Mouse (Mus musculus): ENCODE measurements around the gene Pik3r1.

The Pik3r1 gene

DNA sequence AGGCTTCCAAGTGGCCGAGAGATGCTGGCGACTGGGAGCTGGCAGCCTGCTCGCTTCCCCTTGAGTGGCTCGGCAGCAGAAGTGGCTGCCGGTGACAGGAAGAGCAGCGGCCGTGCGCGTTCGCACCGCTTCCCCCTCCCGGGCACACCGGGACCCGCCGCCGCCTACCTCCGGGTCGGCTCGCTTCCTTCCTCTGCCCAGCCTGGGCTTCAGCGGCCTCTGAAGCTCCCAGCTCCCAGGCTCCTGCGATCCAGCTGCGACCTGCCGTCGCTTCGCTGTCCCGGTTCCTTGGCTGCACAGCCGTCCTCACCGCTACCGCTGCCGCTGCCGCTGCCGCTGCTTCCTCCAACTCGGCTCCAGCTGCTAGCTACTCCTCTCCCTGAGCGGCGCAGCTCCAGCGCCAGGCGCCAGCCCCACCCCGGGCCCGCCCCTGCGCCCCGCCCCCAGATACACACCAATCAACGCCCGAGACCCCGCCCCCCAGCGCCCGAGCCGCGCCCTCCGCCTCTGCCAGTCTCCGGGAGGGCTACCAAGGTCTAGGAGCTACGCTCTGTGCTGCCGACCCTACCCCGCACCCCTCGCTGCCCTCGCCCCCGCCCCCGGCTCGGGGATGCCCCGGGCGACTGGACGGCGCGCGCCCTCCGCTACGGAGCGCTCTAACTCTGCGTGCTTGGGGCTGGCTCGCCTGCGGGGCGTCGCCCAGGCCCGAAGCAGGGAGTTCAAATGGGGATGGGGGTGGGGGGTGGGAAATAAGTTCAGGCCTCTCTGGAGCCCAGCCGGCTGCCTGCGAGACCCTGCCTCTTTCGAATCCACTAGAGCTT lies at the start of gene Pik3r1:
TSS of gene Pik3r1 (minus strand) at position 409 of the 821 bp plus-strand sequence.
- DNase-seq (ENCODE audit: low read depth) = peak; percentile 85

DNA sequence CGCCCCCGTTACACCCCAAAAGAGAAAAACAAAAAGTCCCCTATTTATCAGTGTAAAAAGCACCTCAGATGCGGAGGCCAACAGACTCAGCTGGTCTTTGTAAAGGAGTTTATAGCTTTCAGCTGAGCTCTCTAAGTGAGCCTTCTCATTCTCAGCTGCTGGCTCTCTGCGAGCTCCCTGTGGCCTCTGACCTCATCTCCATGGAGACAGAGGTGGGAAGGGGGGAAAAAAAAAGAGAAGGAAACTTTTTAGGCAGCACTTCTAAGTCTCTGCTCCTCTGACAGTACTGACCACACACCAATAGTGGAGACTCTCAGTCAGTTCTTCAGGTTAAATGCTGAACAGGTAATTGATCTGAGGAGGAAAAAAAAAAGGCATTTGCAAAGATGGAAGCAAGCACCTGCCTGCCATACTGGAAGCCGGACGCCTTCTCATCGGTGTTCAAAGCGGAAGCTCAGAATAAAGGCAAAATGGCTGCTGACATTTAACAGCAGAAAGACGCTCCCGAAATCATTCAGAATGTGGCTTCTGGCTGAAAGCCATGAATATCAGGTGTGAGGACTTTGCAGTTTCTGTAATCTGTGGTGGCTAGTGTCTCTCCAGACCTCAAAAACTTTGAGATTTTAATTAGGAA lies 45.4 kb upstream of the Pik3r1 start:
- no peak for DNase-seq (ENCODE audit: low read depth)

DNA sequence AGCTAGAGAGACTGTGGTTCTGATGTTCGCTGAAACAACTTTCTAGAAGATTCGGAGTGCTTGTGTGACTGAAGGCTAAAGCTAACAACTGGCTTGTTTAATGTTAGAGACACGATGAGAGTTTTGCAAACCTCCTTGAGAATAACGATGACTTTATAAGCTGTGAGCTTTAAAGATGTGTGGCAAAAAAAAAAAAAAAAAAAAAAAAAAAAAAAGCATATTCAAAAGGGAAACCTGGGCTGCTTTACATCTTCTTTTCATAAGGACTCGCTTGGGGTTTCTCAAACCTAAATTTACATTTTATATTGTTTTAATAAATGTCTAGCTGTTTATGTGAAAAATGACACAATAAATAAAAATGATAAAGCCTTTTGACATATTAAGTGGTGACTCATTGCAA lies 44.3 kb upstream of the Pik3r1 start:
- DNase-seq (ENCODE audit: low read depth) = no peak

DNA sequence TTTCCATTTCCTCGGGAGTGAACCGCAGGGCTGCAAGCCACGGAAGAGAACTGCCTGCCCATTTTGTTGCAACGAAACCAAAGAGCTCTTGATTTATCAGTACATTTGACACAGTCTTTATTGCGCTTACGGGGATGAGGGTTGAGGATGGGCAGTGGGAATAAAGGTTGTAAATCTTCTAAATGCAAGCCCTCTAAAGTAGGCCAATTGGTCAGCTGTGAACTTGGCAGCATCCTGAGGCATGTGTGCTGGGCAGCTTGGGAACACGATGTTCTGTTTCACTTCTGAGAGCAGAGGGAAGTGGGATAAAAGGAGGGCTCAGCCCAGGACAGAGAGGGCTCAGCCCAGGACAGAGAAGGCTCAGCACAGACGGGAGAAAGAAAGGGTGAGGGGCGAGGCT lies 43.9 kb upstream of the Pik3r1 start:
- no peak for DNase-seq (ENCODE audit: low read depth)

DNA sequence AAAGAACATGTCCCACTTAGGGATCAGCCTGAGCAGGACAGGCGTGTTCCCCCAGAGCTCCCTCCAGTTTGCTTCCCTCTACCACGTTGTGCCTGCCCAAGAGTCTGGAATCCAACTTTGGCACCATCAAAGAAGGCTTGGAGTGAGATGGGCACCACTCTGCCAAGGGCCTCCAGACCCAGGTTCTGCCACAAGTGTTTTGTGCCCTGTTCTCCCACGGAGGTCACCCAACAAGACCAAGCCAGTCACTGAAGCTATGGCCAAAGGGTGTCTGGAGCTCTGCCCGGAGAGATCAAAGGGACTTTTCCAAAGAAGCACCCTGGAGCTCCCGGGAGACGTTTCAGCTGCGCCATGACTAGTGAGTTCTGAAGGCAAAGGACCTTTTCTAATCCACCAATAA lies 42.6 kb upstream of the Pik3r1 start:
- DNase-seq (ENCODE audit: low read depth) = no peak

DNA sequence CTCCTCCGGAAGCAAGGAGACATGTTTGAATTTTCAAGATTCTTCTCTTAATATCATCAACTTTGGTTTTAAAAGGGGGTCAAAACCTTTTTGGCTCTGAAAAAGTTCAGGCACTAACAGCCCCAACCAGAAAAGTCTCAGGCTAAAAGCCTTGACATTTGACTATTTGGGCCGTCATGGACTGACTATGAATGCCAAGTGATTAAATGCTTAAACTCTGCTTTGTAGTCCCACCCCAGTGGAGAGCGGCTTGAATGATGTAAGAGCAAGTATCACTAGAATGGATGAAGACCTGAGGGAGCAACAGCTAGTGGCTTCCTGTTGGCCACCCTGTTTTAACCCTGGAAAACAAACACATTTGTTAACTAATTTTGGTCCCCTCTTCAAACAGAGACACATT lies 41.8 kb upstream of the Pik3r1 start:
- no peak for DNase-seq (ENCODE audit: low read depth)

DNA sequence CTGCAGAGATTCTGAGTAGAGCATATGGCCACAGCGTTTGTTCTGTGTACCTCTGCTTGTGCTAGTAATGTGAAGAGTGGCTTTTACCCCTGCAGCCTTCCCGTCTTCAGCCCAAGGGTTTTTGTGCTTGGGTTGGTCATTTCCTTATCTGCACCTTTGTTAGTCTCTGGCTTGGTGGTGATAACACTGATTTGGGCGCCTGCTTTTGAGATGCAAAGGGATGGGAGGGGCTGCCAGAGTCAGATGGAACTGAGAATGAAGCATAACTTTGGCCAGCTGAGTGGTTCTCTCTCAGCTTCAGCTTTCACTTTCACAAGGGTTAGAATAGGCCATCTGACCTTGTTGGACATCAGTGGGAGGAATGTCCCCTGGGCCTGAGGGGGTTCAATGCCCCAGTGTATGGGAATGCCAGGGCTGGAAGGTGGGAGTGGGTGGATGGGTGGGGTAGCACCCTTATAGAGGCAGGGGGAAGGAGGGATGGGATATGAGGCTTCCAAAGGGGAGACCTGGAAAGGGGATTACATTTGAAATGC lies 37.6 kb upstream of the Pik3r1 start:
- DNase-seq (ENCODE audit: low read depth) = no peak

DNA sequence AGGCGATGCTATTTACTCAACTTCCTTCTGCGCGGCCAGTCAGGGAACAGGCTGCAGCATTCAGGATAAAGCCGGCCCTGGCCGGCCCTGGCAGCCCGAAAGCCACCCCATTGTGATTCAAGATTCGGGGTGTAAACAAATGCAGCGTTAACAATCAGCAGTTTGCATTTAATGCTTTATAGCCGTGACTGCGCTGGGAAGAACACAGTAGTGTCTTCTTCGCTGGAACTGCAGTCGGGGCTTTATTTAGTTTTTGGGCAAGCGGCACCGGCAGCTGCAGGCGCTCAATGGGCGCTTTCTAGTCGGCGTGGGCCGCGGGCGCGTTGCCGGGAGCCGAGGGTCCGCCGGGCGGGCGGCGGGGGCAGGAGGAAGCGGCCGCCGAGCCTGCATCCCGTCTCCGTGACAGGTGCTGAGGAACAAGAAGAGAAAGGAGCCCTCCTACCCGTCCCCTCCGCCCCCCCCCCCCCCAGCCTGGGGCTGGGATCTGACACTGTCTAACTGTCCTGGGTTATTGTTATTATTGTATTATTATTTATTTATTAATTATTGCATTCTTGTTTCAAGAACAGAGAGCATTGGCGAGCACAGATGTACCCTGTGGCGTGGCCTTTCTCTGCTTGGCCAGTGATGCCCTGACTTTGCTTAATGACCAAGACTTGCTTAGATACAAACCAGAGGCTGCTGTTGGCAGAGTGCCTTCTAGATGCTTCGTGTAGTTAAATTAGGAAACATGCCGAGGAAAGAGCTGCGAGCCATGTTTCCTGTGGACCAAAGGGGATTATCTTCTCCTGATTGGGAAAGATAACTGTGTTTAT lies 33.6 kb upstream of the Pik3r1 start:
- no peak for DNase-seq (ENCODE audit: low read depth)

DNA sequence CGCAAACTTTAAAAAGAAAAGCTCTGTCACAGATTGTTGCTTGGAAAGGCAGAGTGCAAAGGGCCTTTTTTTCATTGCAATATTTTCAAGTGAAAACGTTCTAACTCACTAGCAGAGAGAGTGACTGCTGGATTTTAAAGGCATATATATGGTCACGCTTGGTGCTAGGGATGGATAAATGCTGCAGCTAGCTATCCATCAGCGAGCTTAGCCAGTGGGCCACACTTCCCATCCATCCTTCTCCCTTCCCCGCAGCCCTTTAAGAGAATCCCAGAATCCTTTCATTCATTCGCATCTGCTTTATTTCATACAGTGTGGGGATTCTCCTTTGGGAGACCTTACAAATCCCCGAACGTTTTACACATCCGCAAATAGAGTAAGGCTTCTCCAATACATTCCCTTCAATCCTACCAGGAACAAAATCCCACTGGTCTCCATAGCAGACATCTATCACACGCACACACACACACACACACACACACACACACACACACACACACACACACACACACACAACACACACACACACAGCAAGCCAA lies 32.9 kb upstream of the Pik3r1 start:
- DNase-seq (ENCODE audit: low read depth) = no peak

DNA sequence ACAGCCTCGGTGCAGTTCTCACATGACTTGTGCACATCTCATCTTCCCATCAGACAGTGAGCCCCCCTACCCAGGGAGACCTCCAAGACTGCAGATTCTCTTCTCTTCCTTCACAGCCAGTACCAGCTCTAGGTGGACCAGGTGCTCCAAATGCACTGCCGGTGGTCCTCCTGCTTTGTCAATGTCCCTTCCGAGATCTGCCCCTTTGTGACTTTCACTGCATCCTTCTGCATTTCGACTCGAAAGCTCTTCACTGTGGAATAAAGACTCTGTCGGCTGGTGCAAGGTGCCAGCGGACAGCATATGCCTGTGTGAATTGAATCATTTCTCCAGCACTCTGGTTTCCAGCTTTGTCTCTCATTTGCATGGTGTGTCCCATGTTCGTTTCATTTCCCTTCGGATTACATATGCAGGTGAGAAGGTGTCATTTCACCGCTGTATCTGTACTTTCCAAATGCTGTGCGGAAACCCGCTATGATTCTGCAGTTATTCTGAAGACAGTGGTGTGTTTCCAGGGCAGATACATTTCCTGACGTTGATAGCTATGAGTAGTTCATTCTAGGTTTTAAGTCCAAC lies 32.1 kb upstream of the Pik3r1 start:
- DNase-seq (ENCODE audit: low read depth) = no peak

DNA sequence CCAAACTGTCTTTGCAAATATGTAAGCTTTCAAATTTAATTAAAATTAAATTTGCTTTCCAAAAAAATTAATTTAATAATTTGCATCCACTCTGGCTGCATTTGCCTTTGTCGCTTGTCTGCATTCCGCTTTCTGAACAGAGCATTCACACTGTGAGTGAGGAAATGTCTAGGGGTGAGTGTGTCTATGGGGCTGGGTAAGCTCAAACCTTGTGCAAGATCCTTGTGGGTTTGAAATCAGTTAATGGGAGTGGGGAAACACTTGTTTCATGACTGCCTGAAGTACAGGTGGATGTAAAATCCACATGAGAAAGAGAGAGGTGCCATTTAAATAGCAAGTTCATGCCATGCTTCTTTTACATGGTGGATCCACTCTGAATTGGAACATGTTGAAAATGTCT lies 31.3 kb upstream of the Pik3r1 start:
- DNase-seq (ENCODE audit: low read depth) = no peak

DNA sequence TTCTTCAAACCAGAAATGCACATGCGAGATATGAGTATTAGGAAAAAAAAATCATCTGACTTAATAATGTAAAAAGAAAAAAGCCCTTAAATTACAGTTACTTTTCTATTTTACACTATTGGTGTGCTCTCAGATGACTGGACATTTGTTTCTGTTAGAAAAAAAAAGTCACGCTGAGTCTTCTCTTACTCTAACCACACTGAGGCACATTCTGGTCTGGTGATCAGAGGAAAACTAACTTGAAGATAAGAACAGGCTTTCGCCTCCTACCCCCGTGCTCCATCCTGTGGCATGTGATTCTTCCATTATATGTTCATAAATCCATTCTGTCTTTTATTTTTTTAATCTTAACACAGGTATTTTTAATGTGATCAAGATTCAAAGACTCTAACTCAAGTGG lies 30.5 kb upstream of the Pik3r1 start:
- no peak for DNase-seq (ENCODE audit: low read depth)

DNA sequence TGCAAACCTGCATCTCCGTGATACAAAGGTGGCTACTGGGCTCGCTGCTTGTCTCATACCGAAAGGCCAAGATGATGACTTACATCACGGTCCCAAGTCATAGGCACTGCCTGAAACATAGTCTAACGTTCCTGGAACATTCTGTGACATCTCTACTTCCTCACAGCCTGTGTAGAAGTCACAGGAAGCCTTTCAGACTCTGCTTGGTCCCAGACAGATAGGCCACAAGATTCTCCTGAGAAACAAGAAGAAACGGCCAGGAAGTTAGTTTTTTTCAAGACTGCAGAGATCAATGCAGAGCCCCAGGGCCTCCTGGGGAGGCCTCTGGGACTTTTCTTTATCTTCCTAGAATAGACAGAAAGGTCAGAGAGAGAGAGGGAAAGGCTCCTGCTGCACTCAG lies 29.0 kb upstream of the Pik3r1 start:
- no peak for DNase-seq (ENCODE audit: low read depth)

DNA sequence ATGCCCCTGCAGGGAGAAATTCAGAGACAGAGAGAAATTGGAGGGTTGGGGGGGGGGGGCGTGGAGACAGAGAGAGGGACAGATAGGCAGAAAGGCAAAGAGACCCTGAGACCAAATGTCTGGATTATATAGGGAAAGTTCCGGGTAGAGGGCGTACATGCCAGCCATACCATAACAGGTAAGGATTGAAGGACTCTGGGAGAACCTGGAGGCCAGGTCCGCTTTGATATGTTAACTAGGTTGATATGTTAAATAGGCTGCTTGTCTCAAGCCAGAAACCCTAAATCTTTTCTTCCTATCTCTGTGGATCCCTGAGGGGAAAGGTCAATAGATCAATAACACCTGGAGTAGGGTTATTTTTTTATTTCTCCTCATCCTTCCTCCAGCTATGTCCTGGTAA lies 17.7 kb upstream of the Pik3r1 start:
- no peak for DNase-seq (ENCODE audit: low read depth)

DNA sequence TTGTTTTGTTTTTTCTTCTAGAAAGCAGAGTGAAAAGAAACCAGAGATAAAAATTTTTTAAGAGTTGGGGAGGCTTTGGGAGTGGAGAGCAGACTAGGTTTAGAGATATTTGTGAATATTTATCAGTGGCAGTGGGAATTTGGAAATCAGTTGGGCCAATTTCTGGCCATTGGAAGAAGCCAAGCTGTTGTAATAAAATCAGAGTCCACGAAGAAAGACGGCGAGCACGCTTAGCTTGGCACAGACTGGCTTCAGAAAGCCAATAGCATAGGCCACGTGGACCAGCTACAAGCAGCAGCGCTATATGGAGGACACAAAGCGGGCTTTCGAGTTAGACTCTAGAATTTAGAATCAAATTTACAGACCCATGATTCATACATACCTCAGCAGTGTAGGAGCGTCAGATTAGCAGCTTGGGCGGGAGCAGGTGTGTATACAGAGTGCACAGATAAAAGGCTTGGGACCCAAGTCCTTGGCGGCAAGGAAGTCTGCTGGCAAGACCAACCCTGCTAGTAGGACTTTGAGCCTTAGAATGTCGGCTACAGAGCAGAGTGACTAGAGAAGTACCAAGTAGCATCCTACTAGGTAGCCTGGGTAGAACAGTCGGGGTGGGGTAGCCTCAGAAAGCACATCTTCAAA lies 16.8 kb upstream of the Pik3r1 start:
- no peak for DNase-seq (ENCODE audit: low read depth)

DNA sequence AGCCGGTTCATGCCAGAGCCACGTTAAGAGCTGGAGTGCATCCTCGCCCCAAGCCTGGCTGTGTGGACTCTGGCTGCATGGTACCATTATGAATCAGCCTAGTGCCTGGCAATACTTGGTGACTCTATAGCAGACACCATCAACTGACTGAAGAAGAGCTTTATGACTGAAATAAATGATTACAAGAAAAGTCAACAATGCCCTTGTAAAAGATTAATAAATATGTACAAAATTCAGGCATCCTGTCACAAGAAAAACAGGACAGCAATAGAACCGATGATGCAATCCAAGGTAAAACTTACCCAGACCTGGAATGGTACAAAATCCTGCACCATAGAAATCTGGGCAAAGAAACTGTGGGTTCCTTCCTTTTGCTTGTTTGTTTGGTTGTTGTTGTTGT lies 11.0 kb upstream of the Pik3r1 start:
- DNase-seq (ENCODE audit: low read depth) = no peak

DNA sequence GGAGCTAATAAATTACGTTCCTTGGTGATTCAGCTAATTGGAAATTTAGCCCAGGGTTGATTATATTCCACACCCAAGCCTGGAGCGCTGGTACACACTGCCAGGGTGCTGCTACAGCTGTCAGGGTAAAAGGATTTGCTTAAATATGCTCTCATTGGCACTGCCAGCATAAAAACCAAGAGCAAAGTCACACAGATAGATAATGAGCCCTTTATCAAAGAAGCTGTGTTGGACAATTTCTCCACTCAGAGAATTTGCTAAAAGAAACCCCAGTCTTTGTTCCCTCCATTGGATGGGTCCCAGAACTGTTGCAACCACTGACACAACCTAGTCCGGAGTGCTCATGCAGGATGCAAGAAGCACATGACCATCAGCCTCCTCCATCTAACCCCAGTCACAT lies 9.8 kb upstream of the Pik3r1 start:
- no peak for DNase-seq (ENCODE audit: low read depth)

DNA sequence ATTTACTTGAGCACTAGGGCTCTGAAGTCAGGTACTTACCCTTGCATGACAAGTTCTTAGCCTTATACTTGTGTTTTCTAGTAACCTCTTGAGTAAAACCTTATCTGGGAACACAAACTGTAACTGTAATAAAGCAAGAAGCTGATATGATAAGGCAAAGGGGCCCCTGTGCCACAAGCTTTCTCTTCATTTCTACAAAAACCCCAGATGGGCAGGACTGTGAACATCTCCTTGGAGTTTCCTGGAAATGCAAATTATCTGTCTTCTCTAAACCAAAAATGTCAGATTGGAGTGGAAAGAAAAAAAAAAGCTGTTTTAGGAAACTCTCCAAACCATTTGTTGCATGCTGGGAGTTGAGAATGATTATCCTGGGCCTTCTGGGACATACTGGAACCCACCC lies 3.1 kb upstream of the Pik3r1 start:
- no peak for DNase-seq (ENCODE audit: low read depth)

DNA sequence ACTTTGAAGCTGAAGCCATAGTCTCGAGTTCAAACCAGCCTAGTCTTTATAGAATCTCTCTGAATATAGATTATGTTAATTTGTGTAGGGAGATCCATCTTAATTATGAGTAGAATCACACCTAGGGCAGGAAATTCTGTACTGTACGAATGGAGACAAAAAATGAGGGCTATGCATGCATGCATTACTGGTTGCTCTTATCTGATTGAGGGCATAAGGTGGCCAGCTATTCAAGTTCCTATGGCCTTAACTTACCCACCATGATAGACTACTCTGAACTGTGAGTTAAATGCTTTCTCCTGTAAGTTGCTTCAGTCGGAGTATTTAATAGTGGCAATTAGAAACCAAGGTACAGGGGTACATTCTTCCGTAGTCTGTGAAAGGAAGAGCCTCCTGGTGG lies 1.9 kb upstream of the Pik3r1 start:
- DNase-seq (ENCODE audit: low read depth) = no peak

DNA sequence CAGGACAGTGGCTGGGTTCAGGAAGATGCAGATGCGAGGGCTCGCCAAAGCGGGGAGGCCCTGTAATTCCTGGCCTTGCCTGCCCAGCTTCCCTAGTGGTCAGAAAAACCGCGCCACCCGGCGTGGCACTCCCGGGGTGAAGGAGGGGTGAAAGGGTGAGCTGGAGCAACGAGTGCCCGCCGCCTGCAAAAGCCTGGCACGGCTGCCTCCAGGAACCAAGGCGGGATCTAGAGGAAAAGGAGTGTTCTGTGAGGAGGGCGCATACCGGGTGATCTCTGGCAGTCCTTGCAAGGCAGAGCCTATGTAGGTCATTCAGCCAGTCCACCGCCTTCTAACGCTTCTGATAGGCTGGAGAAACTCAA lies 594 bp upstream of the Pik3r1 start:
- no peak for DNase-seq (ENCODE audit: low read depth)

DNA sequence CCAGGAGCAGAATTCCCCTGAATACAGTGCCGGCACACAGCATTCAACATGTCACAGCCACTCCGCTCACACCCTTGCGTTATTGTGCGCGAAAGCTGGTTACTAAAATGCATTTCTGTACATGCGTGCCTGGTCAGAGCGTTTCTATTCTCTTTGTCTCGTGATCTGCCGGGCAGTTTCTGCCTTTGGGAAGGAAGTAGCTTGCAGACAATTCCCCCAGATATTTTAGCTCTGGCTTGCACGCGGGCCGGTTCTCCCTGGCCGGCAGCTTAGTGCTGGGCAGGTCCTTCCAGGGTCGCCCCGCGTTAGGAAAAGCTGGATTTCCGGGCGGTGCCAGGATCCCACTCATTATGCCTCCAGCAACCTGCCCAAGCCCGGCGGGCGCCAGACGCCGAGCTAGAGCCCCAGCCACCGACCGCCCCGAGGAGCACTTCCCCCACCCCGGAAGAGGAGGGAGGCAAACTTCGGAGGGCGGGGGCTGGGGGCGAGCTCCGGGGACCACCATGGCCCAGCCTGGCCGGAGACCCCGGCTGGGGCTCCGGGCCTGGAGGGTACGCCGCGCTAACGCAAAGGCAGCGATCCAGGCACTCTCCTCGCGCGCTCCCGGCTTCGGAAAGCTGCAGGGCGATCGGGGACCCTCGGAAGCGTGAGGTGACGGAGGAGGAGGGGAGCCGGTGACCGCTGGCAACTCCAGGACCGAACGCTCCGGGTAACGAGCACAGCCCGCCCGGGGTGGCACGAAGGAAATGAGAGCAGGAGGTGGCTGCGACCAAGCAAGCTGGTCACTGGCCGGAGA lies 806 bp downstream of the Pik3r1 start:
- no peak for DNase-seq (ENCODE audit: low read depth)

Data from c-Kit-positive CD71-negative TER-119-negative erythroid progenitor cells, embryonic 14.5 days (primary cell).